Mouse (Mus musculus): ENCODE results near the gene Gm12830. TPM values are rescaled to one million over a fixed set of nuclear protein-coding genes. Genes with fewer than 3 reads are reported as not detected.
A peak's percentile ranks its signal among the peaks of the same experiment; 100 is the strongest.

The Gm12830 gene
- polyA plus RNA-seq, 1 experiment from 2014 or later: not detected

DNA sequence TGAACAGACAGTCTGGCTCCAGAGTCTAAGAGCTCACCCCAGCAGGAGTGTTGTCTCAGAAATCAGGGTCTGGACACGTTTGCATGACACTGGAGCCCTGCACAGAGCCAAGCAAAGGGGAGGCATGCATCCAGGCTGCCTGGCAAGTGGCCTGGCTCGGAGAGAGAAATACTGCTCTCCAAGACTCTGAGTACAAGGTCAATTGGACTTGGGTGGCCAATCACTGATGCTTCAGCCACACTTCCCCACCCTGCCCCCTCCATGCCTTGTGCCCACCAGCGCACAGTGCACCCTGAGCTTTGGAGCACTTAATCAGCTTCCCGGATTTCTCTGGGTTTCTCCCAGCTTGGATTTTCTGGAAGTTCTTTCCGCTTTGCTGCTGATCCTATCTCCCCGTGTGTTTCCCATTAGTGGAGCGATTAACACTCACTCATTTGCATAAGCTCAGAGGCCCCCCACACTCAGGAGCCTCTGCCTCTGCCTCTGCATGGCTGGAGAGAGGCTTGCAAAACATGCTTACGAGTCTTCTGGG, 55.0 kb downstream of the Gm12830 start:
- Histone ChIP-seq H3K9ac (replicated peaks; ENCODE audit: low read depth, low read length) (no peak overlapping the region), H3K9me3 (ENCODE audit: control insufficient read depth, low read length) (no peaks in the 10 kb centered on the region), H3K4me3 (replicated peaks; ENCODE audit: low read length) (no peak overlapping the region), H3K4me1 (replicated peaks; ENCODE audit: control insufficient read depth, insufficient read depth, low read length) (no peaks in the 10 kb centered on the region), H3K4me2 (ENCODE audit: low read length) (no peak overlapping the region), H3K27ac (ENCODE audit: low read length) (no peak overlapping the region), H3K27me3 (replicated peaks; ENCODE audit: control insufficient read depth, insufficient read depth, low read length) (no peaks in the 10 kb centered on the region), H3K36me3 (ENCODE audit: control insufficient read depth, insufficient read depth) (no peaks in the 10 kb centered on the region)
- WGBS: 12% methylated on average over 8 of the region's 8 CpGs
- no peak for ATAC-seq

GRCm38 (mm10) chr4:114882232-114882631, 60.7 kb downstream of the Gm12830 start:
- no peak for ATAC-seq
- 52% methylated on average over 1 of the region's 1 CpGs for WGBS
- H3K4me3 ChIP-seq (replicated peaks; ENCODE audit: low read length): no peak overlapping the region
- H3K27me3 ChIP-seq (replicated peaks; ENCODE audit: control insufficient read depth, insufficient read depth, low read length): no peaks in the 10 kb centered on the region; the same call in 1 of the 2 replicates
- H3K9me3 ChIP-seq (ENCODE audit: control insufficient read depth, low read length): no peaks in the 10 kb centered on the region
- no peaks in the 10 kb centered on the region for H3K4me1 ChIP-seq (replicated peaks; ENCODE audit: control insufficient read depth, insufficient read depth, low read length)
- no peak overlapping the region for H3K27ac ChIP-seq (ENCODE audit: low read length)
- H3K36me3 ChIP-seq (ENCODE audit: control insufficient read depth, insufficient read depth): no peaks in the 10 kb centered on the region
- H3K9ac ChIP-seq (replicated peaks; ENCODE audit: low read depth, low read length): no peak overlapping the region
- no peak overlapping the region for H3K4me2 ChIP-seq (ENCODE audit: low read length)

DNA sequence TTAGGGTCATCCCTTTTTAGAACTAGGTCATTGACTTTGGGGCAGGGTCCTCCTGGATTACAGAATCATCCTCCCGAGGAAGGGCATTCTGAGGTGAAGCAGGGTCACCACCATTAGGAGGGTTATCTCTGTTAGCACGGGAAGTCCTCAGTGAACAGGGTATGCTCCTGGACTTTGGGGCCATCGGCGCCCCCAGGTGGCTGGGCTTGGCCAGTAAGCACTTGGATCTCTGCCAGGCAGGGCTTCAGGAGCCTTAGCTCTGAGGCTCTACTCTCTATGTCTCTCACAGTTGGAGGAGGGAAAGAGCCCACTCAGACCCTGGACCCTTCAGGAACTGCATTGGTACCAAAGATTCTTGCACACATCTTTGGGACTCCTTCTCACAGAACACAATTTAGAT, 76.3 kb downstream of the Gm12830 start:
- Histone ChIP-seq H3K9ac (replicated peaks; ENCODE audit: low read depth, low read length) (no peak overlapping the region), H3K9me3 (ENCODE audit: control insufficient read depth, low read length) (no peaks in the 10 kb centered on the region), H3K4me2 (ENCODE audit: low read length) (no peak overlapping the region), H3K36me3 (ENCODE audit: control insufficient read depth, insufficient read depth) (no peaks in the 10 kb centered on the region), H3K27ac (ENCODE audit: low read length) (no peak overlapping the region), H3K4me1 (replicated peaks; ENCODE audit: control insufficient read depth, insufficient read depth, low read length) (peaks cover 5% of the 10 kb centered on the region; the same call in 1 of the 2 replicates), H3K27me3 (replicated peaks; ENCODE audit: control insufficient read depth, insufficient read depth, low read length) (peaks cover 53% of the 10 kb centered on the region), H3K4me3 (replicated peaks; ENCODE audit: low read length) (no peak overlapping the region)
- ATAC-seq: no peak
- 14% methylated on average over 4 of the region's 4 CpGs for WGBS

DNA sequence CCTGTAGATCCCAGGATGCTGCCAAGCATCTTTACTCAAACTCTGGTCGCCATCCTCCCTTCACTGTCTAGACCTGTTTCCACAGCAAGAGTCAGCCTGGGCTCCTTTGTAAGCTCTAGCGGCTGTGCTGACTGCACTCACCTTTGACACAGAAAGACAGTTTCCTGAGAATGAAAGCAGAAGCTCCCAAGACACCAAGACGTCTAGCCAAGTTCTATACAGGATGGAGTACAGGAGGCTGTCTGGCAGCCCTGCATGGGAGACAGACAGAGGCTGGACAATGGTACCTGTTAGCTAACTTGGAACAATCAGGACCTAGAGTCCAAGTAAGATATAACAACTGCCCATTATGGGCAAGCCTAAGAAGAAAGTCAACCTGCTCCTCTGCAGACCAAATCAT, 78.4 kb downstream of the Gm12830 start:
- no peak for ATAC-seq
- Histone ChIP-seq H3K9me3 (ENCODE audit: control insufficient read depth, low read length) (no peaks in the 10 kb centered on the region), H3K4me3 (replicated peaks; ENCODE audit: low read length) (no peak overlapping the region), H3K9ac (replicated peaks; ENCODE audit: low read depth, low read length) (no peak overlapping the region), H3K27me3 (replicated peaks; ENCODE audit: control insufficient read depth, insufficient read depth, low read length) (peaks cover 67% of the 10 kb centered on the region), H3K27ac (ENCODE audit: low read length) (no peak overlapping the region), H3K36me3 (ENCODE audit: control insufficient read depth, insufficient read depth) (no peaks in the 10 kb centered on the region), H3K4me1 (replicated peaks; ENCODE audit: control insufficient read depth, insufficient read depth, low read length) (peaks cover 5% of the 10 kb centered on the region; the same call in 1 of the 2 replicates), H3K4me2 (ENCODE audit: low read length) (no peak overlapping the region)
- WGBS: 3% methylated on average over 3 of the region's 3 CpGs

GRCm38 (mm10) chr4:114900866-114901642, 79.5 kb downstream of the Gm12830 start:
- H3K27me3 ChIP-seq (replicated peaks; ENCODE audit: control insufficient read depth, insufficient read depth, low read length): peaks cover 79% of the 10 kb centered on the region
- no peaks in the 10 kb centered on the region for H3K36me3 ChIP-seq (ENCODE audit: control insufficient read depth, insufficient read depth)
- no peak overlapping the region for H3K27ac ChIP-seq (ENCODE audit: low read length)
- H3K9me3 ChIP-seq (ENCODE audit: control insufficient read depth, low read length): no peaks in the 10 kb centered on the region
- WGBS: 2% methylated on average over 33 of the region's 33 CpGs
- no peak overlapping the region for H3K9ac ChIP-seq (replicated peaks; ENCODE audit: low read depth, low read length)
- no peak overlapping the region for H3K4me2 ChIP-seq (ENCODE audit: low read length)
- peaks cover 5% of the 10 kb centered on the region; the same call in 1 of the 2 replicates for H3K4me1 ChIP-seq (replicated peaks; ENCODE audit: control insufficient read depth, insufficient read depth, low read length)
- H3K4me3 ChIP-seq (replicated peaks; ENCODE audit: low read length): no peak overlapping the region
- ATAC-seq: peak; percentile 34; the same call in 1 of the 2 replicates

DNA sequence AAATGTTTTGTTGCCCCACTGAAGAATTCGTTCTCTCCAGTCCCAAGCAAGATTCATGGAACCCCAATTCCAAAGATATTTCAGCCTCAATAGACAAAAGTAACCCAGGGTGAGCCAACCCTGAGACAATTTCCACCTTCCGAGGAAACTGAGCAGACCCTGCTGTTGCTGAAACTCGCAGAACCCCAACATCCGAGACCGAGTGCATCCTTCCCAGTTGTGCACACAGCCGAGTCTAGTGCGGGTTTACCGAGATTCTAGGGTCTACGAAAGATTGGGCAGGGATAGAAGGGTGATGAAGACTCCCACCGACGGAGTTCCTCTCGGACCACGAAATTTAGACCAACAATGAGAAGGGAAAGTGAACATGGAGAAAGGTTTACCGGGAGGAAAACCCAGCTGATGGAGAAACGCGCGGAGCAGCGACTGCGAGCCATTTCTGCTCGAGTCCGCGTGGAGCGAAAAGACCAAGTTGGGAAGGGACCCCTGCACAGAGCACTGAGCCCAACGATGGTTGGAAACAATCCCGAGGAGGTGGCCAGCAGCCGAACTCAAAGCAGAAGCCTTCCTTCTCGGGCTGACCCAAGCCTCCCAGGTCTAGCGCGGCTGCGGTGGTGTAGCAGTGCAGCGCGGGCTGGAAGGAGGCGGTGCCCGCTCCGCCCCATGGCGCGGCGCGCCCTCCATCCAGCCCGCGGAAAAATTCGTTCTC, 80.3 kb downstream of the Gm12830 start:
- H3K27ac ChIP-seq (ENCODE audit: low read length): no peak overlapping the region
- no peaks in the 10 kb centered on the region for H3K9me3 ChIP-seq (ENCODE audit: control insufficient read depth, low read length)
- H3K36me3 ChIP-seq (ENCODE audit: control insufficient read depth, insufficient read depth): no peaks in the 10 kb centered on the region
- no peak overlapping the region for H3K4me2 ChIP-seq (ENCODE audit: low read length)
- H3K4me3 ChIP-seq (replicated peaks; ENCODE audit: low read length): no peak overlapping the region
- H3K27me3 ChIP-seq (replicated peaks; ENCODE audit: control insufficient read depth, insufficient read depth, low read length): peaks cover 85% of the 10 kb centered on the region
- under 1% methylated on average over 41 of the region's 42 CpGs for whole genome bisulfite sequencing
- peaks cover 5% of the 10 kb centered on the region; the same call in 1 of the 2 replicates for H3K4me1 ChIP-seq (replicated peaks; ENCODE audit: control insufficient read depth, insufficient read depth, low read length)
- no peak overlapping the region for H3K9ac ChIP-seq (replicated peaks; ENCODE audit: low read depth, low read length)
- ATAC-seq: 0 out of 2 replicates have a peak, but pooled peaks have one; percentile 9

DNA sequence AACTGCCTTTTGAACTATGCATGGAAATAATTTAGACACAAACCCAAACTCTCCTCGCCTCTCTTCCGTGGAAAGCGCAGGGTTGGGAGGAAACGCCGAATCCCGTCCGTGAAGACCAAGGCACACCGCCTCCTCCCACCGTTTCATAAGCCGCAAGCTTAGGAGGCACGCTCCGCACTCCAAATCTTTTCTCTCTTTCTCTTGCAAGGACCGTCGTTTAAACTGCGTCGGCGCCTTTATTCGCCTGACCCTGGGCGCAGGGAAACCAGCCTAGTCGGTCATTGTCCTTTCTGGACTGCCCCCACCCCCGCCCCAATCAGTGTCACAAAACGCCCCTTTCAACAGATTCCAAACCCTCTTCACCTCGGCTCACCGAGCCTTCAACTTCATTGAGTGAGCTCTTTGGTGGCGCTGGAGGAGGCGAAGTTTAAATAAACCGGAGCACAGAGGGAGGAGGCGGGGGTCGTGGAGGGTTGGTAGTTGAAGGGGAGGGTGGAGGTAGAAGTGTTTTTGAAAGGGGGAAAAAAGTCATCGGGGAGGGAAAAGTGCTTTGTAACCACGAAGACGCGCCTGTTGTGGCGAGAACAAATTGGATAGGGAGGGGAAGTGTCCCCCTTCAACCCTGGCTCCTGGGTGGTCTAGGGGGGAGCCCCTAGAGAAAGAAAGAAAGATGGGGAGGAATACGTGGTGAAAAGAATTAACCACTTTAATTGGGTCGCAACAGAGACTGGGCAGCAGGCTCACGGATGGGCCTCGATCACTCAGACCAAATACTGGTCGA, 81.3 kb downstream of the Gm12830 start:
- ATAC-seq: no peak
- Histone ChIP-seq H3K27me3 (replicated peaks; ENCODE audit: control insufficient read depth, insufficient read depth, low read length) (peaks cover 85% of the 10 kb centered on the region), H3K27ac (ENCODE audit: low read length) (no peak overlapping the region), H3K9ac (replicated peaks; ENCODE audit: low read depth, low read length) (no peak overlapping the region), H3K4me2 (ENCODE audit: low read length) (no peak overlapping the region), H3K36me3 (ENCODE audit: control insufficient read depth, insufficient read depth) (no peaks in the 10 kb centered on the region), H3K4me1 (replicated peaks; ENCODE audit: control insufficient read depth, insufficient read depth, low read length) (peaks cover 9% of the 10 kb centered on the region), H3K4me3 (replicated peaks; ENCODE audit: low read length) (no peak overlapping the region), H3K9me3 (ENCODE audit: control insufficient read depth, low read length) (no peaks in the 10 kb centered on the region)
- under 1% methylated on average over 39 of the region's 39 CpGs for WGBS

- under 1% methylated on average over 11 of the region's 11 CpGs for WGBS
Observed at GRCm38 (mm10) chr4:114903422-114903782, 81.9 kb downstream of the Gm12830 start.

GRCm38 (mm10) chr4:114905501-114905900, 84.0 kb downstream of the Gm12830 start:
- peaks cover 25% of the 10 kb centered on the region for H3K4me1 ChIP-seq (replicated peaks; ENCODE audit: control insufficient read depth, insufficient read depth, low read length)
- 48% methylated on average over 3 of the region's 3 CpGs for WGBS
- no peak for ATAC-seq

More at GRCm38 (mm10) chr4:114903422-114903782, 81.9 kb downstream of the Gm12830 start:
- Histone ChIP-seq H3K9ac (replicated peaks; ENCODE audit: low read depth, low read length) (no peak overlapping the region), H3K4me3 (replicated peaks; ENCODE audit: low read length) (no peak overlapping the region), H3K27ac (ENCODE audit: low read length) (no peak overlapping the region), H3K4me2 (ENCODE audit: low read length) (no peak overlapping the region), H3K4me1 (replicated peaks; ENCODE audit: control insufficient read depth, insufficient read depth, low read length) (peaks cover 15% of the 10 kb centered on the region), H3K9me3 (ENCODE audit: control insufficient read depth, low read length) (no peaks in the 10 kb centered on the region), H3K27me3 (replicated peaks; ENCODE audit: control insufficient read depth, insufficient read depth, low read length) (peaks cover 82% of the 10 kb centered on the region), H3K36me3 (ENCODE audit: control insufficient read depth, insufficient read depth) (no peaks in the 10 kb centered on the region)
- ATAC-seq: no peak

More at GRCm38 (mm10) chr4:114905501-114905900, 84.0 kb downstream of the Gm12830 start:
- Histone ChIP-seq H3K9me3 (ENCODE audit: control insufficient read depth, low read length) (no peaks in the 10 kb centered on the region), H3K27me3 (replicated peaks; ENCODE audit: control insufficient read depth, insufficient read depth, low read length) (peaks cover 81% of the 10 kb centered on the region), H3K9ac (replicated peaks; ENCODE audit: low read depth, low read length) (no peak overlapping the region), H3K4me3 (replicated peaks; ENCODE audit: low read length) (no peak overlapping the region), H3K4me2 (ENCODE audit: low read length) (no peak overlapping the region), H3K27ac (ENCODE audit: low read length) (no peak overlapping the region), H3K36me3 (ENCODE audit: control insufficient read depth, insufficient read depth) (no peaks in the 10 kb centered on the region)
